Mouse (Mus musculus) cerebellum, postnatal 10 days (tissue): ENCODE data around the gene Otop1.

Experiments used
- DNase-seq, 2 experiments: peaks; one replicate each; pipeline ENCODE4 v3.0.0; 2021; ENCODE audit warnings: mixed read lengths in 2 of 2

Otop1 gene

GRCm38 (mm10) chr5:38275771-38276170 is at the start of gene Otop1:
Gene Otop1 (plus strand): TSS chr5:38275972.
- DNase-seq = no peak

GRCm38 (mm10) chr5:38235422-38235821 is 40.4 kb upstream of the Otop1 start:
- peak; percentile 77 to 81 for DNase-seq

DNA sequence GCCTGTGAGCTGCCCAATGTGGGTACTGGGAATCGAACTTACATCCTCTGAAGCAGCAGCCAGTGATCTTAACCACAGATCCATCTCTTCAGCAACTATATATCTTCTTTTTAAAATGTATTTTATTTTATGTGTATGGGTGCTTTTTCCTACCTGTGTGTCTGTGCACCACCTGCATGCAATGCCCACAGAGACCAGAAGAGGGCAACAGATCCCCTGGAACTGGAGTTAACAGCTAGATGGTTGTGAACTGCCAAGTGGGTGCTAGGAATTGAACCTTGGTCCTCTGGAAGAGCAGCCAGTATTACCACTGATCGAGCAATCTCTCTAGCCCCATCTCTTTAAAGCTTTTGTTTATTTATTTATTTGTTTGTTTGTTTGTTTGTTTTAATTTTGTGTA is 39.1 kb upstream of the Otop1 start:
- DNase-seq = no peak

GRCm38 (mm10) chr5:38240727-38241472 is 34.9 kb upstream of the Otop1 start:
- DNase-seq = no peak

GRCm38 (mm10) chr5:38241473-38241834 is 34.3 kb upstream of the Otop1 start:
- peak; percentile 69 to 75 for DNase-seq

DNA sequence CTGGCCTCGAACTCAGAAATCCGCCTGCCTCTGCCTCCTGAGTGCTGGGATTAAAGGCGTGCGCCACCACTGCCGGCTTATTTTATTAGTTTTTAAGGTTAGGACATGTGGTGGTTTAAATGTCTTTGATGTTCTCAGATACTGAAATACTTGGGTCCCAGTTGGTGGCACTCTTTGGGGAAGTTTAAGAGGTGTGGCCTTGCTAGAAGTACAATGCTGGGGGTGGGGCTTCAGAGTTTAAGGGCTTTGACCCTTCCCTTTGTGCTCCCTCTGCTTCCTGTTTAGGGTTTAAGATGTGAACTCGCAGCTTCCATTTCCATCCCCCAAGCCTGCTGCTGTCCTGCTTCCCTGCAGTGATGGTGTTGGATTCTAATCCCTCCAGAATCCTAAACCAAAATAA is 33.8 kb upstream of the Otop1 start:
- DNase-seq = peak in 1 of 2 experiments; percentile 1

- no peak for DNase-seq
Observed at GRCm38 (mm10) chr5:38255195-38255594, 20.6 kb upstream of the Otop1 start.

GRCm38 (mm10) chr5:38255644-38256043 is 20.1 kb upstream of the Otop1 start:
- no peak for DNase-seq

DNA sequence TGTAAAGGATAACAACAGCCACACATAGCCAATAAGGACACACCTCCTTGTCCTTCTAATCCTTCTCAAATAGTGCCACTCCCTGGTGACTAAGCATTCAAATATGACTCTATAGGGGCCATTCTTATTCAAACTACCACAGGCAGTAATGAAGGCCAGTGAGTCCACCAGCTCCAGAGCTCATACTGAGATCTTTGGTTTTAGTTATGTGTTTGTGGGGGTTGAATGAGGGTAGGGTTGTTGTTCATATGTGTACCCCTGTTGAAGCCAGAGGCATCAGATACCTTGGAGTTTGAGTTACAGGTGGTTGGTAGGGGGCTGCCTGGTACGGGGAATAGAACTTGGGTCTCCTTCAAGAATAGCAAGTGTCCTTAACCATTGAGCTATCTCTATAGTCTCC is 19.2 kb upstream of the Otop1 start:
- DNase-seq = no peak

GRCm38 (mm10) chr5:38258034-38258772 is 17.6 kb upstream of the Otop1 start:
- DNase-seq = no peak

DNA sequence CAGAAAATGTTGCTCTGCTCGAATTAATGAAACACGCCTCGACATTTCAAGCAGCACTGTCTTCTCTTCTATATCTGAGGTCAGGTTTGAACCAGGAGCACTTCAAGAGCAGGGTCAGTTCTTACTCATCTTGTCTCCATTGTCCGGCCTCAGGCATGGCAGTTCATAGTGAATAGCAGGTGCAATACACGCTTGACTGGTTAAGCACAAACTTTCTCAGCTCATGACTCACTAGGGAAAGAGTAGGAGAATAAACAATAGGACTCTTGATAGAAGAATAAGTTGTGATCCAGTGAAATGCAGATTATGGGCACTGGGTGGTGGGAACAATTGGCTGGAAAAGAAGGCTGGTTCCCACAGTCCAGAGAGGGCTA is 17.0 kb upstream of the Otop1 start:
- DNase-seq = no peak

- no peak for DNase-seq
Observed at GRCm38 (mm10) chr5:38259455-38260106, 16.2 kb upstream of the Otop1 start.

GRCm38 (mm10) chr5:38260107-38260682 is 15.6 kb upstream of the Otop1 start, which contains the start of gene Tmem128:
Gene Tmem128 (plus strand): TSS chr5:38260185.
- DNase-seq = peak; percentile 80 to 83

GRCm38 (mm10) chr5:38270942-38271341 is 4.8 kb upstream of the Otop1 start:
- DNase-seq = no peak

DNA sequence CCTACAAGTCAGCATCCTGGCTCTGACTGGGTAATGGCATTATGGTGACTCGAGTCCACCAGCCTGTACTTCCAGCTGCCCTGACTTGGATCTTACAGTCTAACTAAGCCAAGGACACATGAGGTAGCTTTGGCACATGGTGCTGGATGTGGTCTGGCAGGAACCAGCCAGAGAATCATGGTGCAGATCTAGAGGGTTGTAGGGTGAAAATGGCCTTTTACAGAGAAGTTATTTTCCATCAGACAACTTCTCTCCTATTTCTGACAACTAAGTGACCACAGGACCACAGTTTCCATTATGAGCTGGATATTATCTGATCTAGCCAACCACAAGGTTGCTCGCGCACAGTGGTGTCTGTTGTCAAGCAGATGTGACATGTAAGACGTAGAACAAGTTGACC is 1.9 kb upstream of the Otop1 start:
- DNase-seq = no peak

DNA sequence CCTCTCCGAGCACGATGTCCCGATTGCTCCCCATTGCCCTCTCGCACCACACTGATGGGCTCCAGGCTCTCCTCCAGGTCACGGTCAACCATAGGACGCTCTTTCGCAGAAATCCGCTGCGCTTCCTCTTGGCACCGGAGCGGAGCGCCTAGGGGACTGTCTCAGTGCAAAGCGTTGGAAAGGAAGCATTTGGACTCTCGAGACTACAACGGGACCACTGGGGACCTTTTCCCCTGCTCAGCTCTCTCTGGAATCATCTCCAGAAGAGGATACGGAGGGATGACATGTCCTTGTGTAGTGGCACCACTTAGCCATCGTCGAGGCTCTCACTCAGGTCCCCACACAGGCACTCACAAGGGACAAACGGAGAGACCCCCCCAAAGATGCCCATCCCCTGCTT is 679 bp downstream of the Otop1 start:
- DNase-seq = no peak

- DNase-seq = peak; percentile 41 to 50
Observed at GRCm38 (mm10) chr5:38277098-38277866, 1.5 kb downstream of the Otop1 start.

GRCm38 (mm10) chr5:38277936-38278600 is 2.3 kb downstream of the Otop1 start:
- DNase-seq = no peak

DNA sequence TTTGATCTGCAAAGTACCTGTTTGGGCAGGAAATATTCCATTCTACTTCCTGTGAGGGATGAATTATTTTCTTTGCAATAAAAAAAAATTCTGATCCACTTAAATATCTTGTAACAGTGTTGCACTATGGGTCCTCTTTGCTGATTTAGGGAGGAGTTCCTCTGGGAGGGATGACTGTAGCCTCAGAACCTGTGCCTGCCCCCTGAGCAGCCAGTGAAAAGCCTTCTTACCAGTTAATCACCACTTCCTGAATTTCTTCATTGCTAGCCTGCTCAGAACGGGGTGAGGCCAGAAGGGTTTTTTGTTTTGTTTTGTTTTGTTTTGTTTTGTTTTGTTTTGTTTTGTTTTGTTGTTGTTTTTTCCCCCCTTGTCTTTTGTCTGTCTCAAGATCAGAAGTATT is 4.3 kb downstream of the Otop1 start:
- no peak for DNase-seq

- no peak for DNase-seq
Observed at GRCm38 (mm10) chr5:38285724-38286123, 10.0 kb downstream of the Otop1 start.

DNA sequence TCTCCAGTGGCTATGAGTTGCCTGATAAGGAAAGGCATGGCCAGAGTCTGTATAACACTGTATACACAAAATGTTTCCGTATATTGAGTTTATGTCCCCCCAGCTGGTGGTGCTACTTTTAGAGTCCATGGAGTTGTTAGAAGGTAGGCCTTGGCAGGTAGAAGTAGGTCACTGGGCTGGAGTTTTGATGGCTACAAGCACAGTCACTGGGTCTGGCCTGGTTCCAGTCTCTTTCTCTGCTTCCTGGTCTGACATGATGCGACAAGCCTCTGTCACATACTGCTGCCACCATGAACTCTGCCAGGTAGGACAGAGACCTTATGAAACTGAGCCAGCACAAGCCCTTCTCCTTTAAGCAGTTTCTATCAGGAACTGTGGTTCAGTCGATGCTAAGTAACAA is 12.7 kb downstream of the Otop1 start:
- DNase-seq = peak; percentile 42 to 63

DNA sequence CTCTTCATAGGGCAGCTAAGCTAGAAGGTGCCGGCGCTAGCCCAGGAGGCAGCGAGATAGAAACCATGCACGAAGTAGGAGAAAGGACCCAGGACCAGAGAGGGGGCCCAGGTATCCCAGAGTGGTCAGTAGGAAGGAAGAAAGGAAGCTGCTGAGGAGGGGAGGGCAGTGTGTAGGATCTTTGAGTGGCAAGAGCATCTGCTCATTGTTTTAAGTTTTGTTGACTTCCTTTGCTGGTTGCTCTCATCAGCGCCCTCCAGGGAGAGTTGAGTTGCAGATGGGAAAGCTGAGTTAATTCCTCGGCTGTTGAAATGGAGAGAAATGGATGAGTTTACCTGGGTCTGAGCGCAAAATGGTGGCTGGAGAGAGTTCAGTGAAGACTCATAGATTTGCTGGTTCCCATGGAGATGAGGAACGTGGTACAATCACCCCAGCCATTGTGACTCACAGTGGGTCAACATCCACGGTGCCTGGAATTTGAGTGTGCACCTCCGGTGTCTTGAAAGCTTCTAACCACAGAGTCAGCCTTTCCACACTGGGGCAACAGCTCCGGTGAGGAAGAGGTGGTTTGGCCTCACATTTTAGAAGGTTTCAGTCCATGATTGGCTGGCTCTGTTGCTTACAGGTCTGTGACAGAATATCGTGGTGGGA is 26.1 kb downstream of the Otop1 start:
- DNase-seq = no peak
